Mouse (Mus musculus) myocyte (in vitro differentiated cells): ENCODE data around the gene Nol4l.

Source experiments
- CEBPB ChIP-seq: IDR thresholded peaks from 2 replicates; pipeline ENCODE4 v1.6.1; 2011; ENCODE audit warnings: mild to moderate bottlenecking, moderate library complexity; ENCODE audit not compliant: poor library complexity, insufficient read depth, severe bottlenecking
- E2F4 ChIP-seq: IDR thresholded peaks from one replicate; pipeline ENCODE4 v1.6.1; 2011; ENCODE audit warnings: mild to moderate bottlenecking, control low read depth, moderate library complexity; ENCODE audit not compliant: insufficient read depth
- MAX ChIP-seq: IDR thresholded peaks from one replicate; pipeline ENCODE4 v1.6.1; 2011; ENCODE audit warnings: low read depth, mild to moderate bottlenecking, control low read depth
- MYOD1 ChIP-seq, 3 experiments: IDR thresholded peaks; one replicate each; pipeline ENCODE4 v1.6.1; 2011; ENCODE audit warnings: control low read depth in 2 of 3, low read depth in 2 of 3, mild to moderate bottlenecking in 2 of 3, moderate library complexity in 1 of 3; ENCODE audit not compliant: insufficient read length in 2 of 3, control insufficient read depth in 1 of 3
- MYOG ChIP-seq, 3 experiments: IDR thresholded peaks; one replicate each; pipeline ENCODE4 v1.6.1; 2011; ENCODE audit warnings: control low read depth in 2 of 3, low read depth in 2 of 3, mild to moderate bottlenecking in 2 of 3; ENCODE audit not compliant: insufficient read length in 2 of 3, control insufficient read depth in 1 of 3, insufficient read depth in 1 of 3
- POLR2A ChIP-seq: IDR thresholded peaks from one replicate; pipeline ENCODE4 v1.6.1; 2011; ENCODE audit warnings: low read depth, mild to moderate bottlenecking, control low read depth, moderate library complexity; ENCODE audit not compliant: insufficient read length
- POLR2AphosphoS2 ChIP-seq: IDR thresholded peaks from one replicate; pipeline ENCODE4 v1.6.1; 2011; ENCODE audit warnings: low read depth, control low read depth; ENCODE audit not compliant: insufficient read length
- REST ChIP-seq: IDR thresholded peaks from one replicate; pipeline ENCODE4 v1.6.1; 2011; ENCODE audit warnings: mild to moderate bottlenecking, control low read depth, moderate library complexity; ENCODE audit not compliant: insufficient read depth, insufficient read length
- USF1 ChIP-seq: IDR thresholded peaks from one replicate; pipeline ENCODE4 v1.6.1; 2011; ENCODE audit warnings: low read depth, mild to moderate bottlenecking, control low read depth, moderate library complexity

DNA sequence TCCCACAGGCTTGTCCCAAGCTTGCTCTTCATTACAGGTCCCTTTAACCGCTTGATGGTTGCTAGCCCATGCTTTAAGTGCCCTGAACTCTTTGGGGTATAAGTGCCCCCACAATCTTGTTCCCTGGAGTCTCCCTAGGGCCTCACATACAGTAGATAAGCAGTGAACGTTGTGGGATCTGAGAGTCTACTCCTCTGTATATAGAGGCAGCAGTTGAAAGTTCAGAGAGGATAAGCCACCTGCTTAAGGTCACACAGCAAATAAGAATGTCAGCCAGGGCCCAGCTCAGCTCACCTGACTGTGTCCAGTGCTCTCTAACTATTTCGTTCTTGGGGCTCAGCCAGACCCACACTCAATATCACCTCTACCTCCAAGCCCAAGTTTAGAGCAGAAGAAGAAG lies 17.9 kb upstream of the Nol4l start:
- no peak for TF ChIP-seq MYOD1 (IDR thresholded peaks at IDR 0.05; ENCODE audit: control insufficient read depth in 1 of 3, insufficient read length in 2 of 3, low read depth in 2 of 3)
- TF ChIP-seq POLR2A: no peak
- no peak for TF ChIP-seq REST
- no peak for TF ChIP-seq CEBPB
- TF ChIP-seq USF1: no peak
- no peak for TF ChIP-seq MAX
- no peak for TF ChIP-seq MYOG (IDR thresholded peaks at IDR 0.05; ENCODE audit: control insufficient read depth in 1 of 3, insufficient read depth in 1 of 3, insufficient read length in 2 of 3, low read depth in 2 of 3)
- TF ChIP-seq E2F4: no peak
- no peak for TF ChIP-seq POLR2AphosphoS2
